Mouse (Mus musculus) liver, embryonic 14.5 days (tissue): ENCODE data around the gene Gse1. TPM values are rescaled to one million over a fixed set of nuclear protein-coding genes. Genes with fewer than 3 reads are reported as not detected.

Source experiments
- ATAC-seq: fragments of 200-750 bp; cut with Nextera tagmentation; 2 replicates; pipeline ENCODE4 v1.8.0; 2017; ENCODE audit warnings: moderate number of reproducible peaks, mild to moderate bottlenecking, moderate library complexity; ENCODE audit not compliant: insufficient read depth
- DNase-seq, 3 experiments: peaks; one replicate each; pipeline ENCODE4 v3.0.0-alpha.2; 2012 to 2013; ENCODE audit warnings: low read depth in 3 of 3, low spot score in 3 of 3
- H3K27ac ChIP-seq: fragments of 300-500 bp; sonication (generic); 2 replicates; pipeline ENCODE4 v1.5.1; 2014; ENCODE audit warnings: moderate library complexity, mild to moderate bottlenecking, control low read depth, inconsistent platforms
- H3K27me3 ChIP-seq: fragments of 300-500 bp; sonication (generic); 2 replicates; pipeline ENCODE4 v1.6.1; 2014; ENCODE audit warnings: mild to moderate bottlenecking, low read length, moderate library complexity; ENCODE audit not compliant: control insufficient read depth, insufficient read depth
- H3K36me3 ChIP-seq: fragments of 300-500 bp; sonication (generic); replicated peaks from 2 replicates; pipeline ENCODE4 v1.6.1; 2014; ENCODE audit warnings: low read depth; ENCODE audit not compliant: control insufficient read depth, insufficient read depth
- H3K4me1 ChIP-seq, 2 experiments: fragments of 200-500 bp in 1 of 2; fragments of 300-500 bp in 1 of 2; sonication (generic) in 1 of 2; replicated peaks; 2 replicates each; pipeline ENCODE4 v1.6.1; 2012 to 2014; ENCODE audit warnings: antibody characterized with exemption in 1 of 2, inconsistent platforms in 1 of 2, low read length in 1 of 2; ENCODE audit not compliant: control insufficient read depth in 2 of 2, insufficient read depth in 2 of 2
- H3K4me2 ChIP-seq: fragments of 300-500 bp; sonication (generic); 2 replicates; pipeline ENCODE4 v1.6.1; 2014; ENCODE audit warnings: low read depth, mild to moderate bottlenecking, control low read depth, moderate library complexity
- H3K4me3 ChIP-seq, 2 experiments: fragments of 200-500 bp in 1 of 2; fragments of 300-500 bp in 1 of 2; sonication (generic) in 1 of 2; 2 replicates each; pipeline ENCODE4 v1.5.1; 2012 to 2014; ENCODE audit warnings: low read depth in 2 of 2, low read length in 2 of 2, mild to moderate bottlenecking in 2 of 2, control low read depth in 1 of 2, inconsistent platforms in 1 of 2, moderate library complexity in 1 of 2; ENCODE audit not compliant: insufficient read depth in 1 of 2
- H3K9ac ChIP-seq: fragments of 300-500 bp; sonication (generic); replicated peaks from 2 replicates; pipeline ENCODE4 v1.6.1; 2014; ENCODE audit warnings: mild to moderate bottlenecking, control low read depth, moderate library complexity
- H3K9me3 ChIP-seq: fragments of 300-500 bp; sonication (generic); 2 replicates; pipeline ENCODE4 v1.6.1; 2016; ENCODE audit warnings: low read length, mixed read lengths; ENCODE audit not compliant: control insufficient read depth
- CTCF ChIP-seq: IDR thresholded peaks from 2 replicates; pipeline ENCODE4 v1.5.1; 2016; ENCODE audit warnings: antibody characterized with exemption, low read depth, control low read depth
- EP300 ChIP-seq: IDR thresholded peaks from 2 replicates; pipeline ENCODE4 v1.6.1; 2016; ENCODE audit warnings: antibody characterized with exemption, low read depth
- WGBS: fragments of 180-500 bp; shearing (Covaris S2); extraction: QIAGEN DNeasy Blood & Tissue Kit; methylation state at CpG from one replicate; pipeline ENCODE4 v1.1.7; 2014; ENCODE audit not compliant: insufficient replicate concordance; 5-methylcytosine and 5-hydroxymethylcytosine counted together
- polyA plus RNA-seq, 2 experiments: library from polyadenylated mRNA; depleted of rRNA in 1 of 2; stranded (reverse) in 1 of 2; unstranded in 1 of 2; fragments of >200 nt; fragmentation: Nextera tagmentation in 1 of 2; extraction: Ambion mirVana in 1 of 2; gene quantifications; 2 replicates each; pipeline versions ENCODE4 v1.2.1 to v1.2.3; 2012 to 2014

Gene Gse1
- polyA plus RNA-seq, 2 experiments = 11.4 to 14.9 TPM

- no peaks in the 10 kb centered on the region for H3K36me3 ChIP-seq
- peaks cover 44% of the 10 kb centered on the region for H3K27me3 ChIP-seq
- H3K9me3 ChIP-seq = no peaks in the 10 kb centered on the region
- TF ChIP-seq EP300 (no peak), CTCF (no peak)
- 20% methylated on average over 18 of the region's 18 CpGs for WGBS
- peak overlapping the region; percentile 68 for H3K4me2 ChIP-seq
- H3K4me1 ChIP-seq = no peaks in the 10 kb centered on the region
- H3K27ac ChIP-seq = no peak overlapping the region
- no peak for DNase-seq
- no peak for ATAC-seq
- no peak overlapping the region for H3K9ac ChIP-seq
- peak overlapping the region in 1 of 2 experiments; percentile 13; a peak in 1 of 4 replicates for H3K4me3 ChIP-seq
Observed at GRCm38 (mm10) chr8:120230715-120231614, 2.7 kb downstream of the Gse1 start.

- no peaks in the 10 kb centered on the region for H3K36me3 ChIP-seq
- DNase-seq (no peak), ATAC-seq (no peak)
- no peak overlapping the region for H3K4me2 ChIP-seq
- TF ChIP-seq EP300 (no peak), CTCF (no peak)
- 81% methylated on average over 3 of the region's 3 CpGs for WGBS
- H3K4me3 ChIP-seq = no peak overlapping the region
- H3K27ac ChIP-seq = no peak overlapping the region
- peaks cover 44% of the 10 kb centered on the region for H3K27me3 ChIP-seq
- no peaks in the 10 kb centered on the region for H3K4me1 ChIP-seq
- no peak overlapping the region for H3K9ac ChIP-seq
- H3K9me3 ChIP-seq = no peaks in the 10 kb centered on the region
Observed at GRCm38 (mm10) chr8:120231870-120232269, 3.6 kb downstream of the Gse1 start.

- DNase-seq (no peak), ATAC-seq (no peak)
- H3K4me1 ChIP-seq = no peaks in the 10 kb centered on the region
- peaks cover 40% of the 10 kb centered on the region for H3K27me3 ChIP-seq
- H3K9me3 ChIP-seq = no peaks in the 10 kb centered on the region
- no peak overlapping the region for H3K9ac ChIP-seq
- H3K36me3 ChIP-seq = no peaks in the 10 kb centered on the region
- H3K27ac ChIP-seq = no peak overlapping the region
- no peak overlapping the region for H3K4me3 ChIP-seq
- 38% methylated on average over 4 of the region's 4 CpGs for WGBS
- TF ChIP-seq EP300 = no peak
- TF ChIP-seq CTCF = no peak
- no peak overlapping the region for H3K4me2 ChIP-seq
Observed at GRCm38 (mm10) chr8:120232398-120232797, 4.1 kb downstream of the Gse1 start.

- Histone ChIP-seq H3K27me3 (peaks cover 35% of the 10 kb centered on the region), H3K9ac (no peak overlapping the region), H3K9me3 (no peaks in the 10 kb centered on the region), H3K27ac (no peak overlapping the region), H3K4me2 (no peak overlapping the region), H3K4me1 (no peaks in the 10 kb centered on the region), H3K36me3 (no peaks in the 10 kb centered on the region), H3K4me3 (no peak overlapping the region)
- WGBS = 69% methylated on average over 13 of the region's 13 CpGs
- DNase-seq (no peak), ATAC-seq (no peak)
- TF ChIP-seq EP300 (no peak), CTCF (no peak)
Observed at GRCm38 (mm10) chr8:120232913-120233312, 4.7 kb downstream of the Gse1 start.

- TF ChIP-seq CTCF = no peak
- TF ChIP-seq EP300 = no peak
Observed at GRCm38 (mm10) chr8:120234457-120234856, 6.2 kb downstream of the Gse1 start.

More at GRCm38 (mm10) chr8:120234457-120234856, 6.2 kb downstream of the Gse1 start:
- peaks cover 20% of the 10 kb centered on the region for H3K27me3 ChIP-seq
- WGBS = 65% methylated on average over 12 of the region's 12 CpGs
- no peaks in the 10 kb centered on the region for H3K4me1 ChIP-seq
- H3K9me3 ChIP-seq = no peaks in the 10 kb centered on the region
- no peak overlapping the region for H3K9ac ChIP-seq
- H3K4me2 ChIP-seq = no peak overlapping the region
- H3K36me3 ChIP-seq = no peaks in the 10 kb centered on the region
- ATAC-seq = no peak
- no peak for DNase-seq
- no peak overlapping the region for H3K27ac ChIP-seq
- no peak overlapping the region for H3K4me3 ChIP-seq
